Mouse (Mus musculus) embryonic facial prominence, embryonic 11.5 days (tissue): ENCODE data around the gene Opcml. TPM values are rescaled to one million over a fixed set of nuclear protein-coding genes. Genes with fewer than 3 reads are reported as not detected.

ENCODE experiments used
- ATAC-seq: fragments of 200-750 bp; cut with Nextera tagmentation; replicated peaks from 2 replicates; pipeline ENCODE4 v1.8.0; 2017; ENCODE audit warnings: low read depth; ENCODE audit not compliant: insufficient number of reproducible peaks, low FRiP score, low TSS enrichment
- DNase-seq: peaks from one replicate; pipeline ENCODE4 v3.0.0-alpha.2; 2015; ENCODE audit warnings: low spot score
- H3K27ac ChIP-seq: fragments of 300-500 bp; sonication (generic); replicated peaks from 2 replicates; pipeline ENCODE4 v1.5.1; 2014; ENCODE audit warnings: mild to moderate bottlenecking, low read depth, low read length, control low read depth
- H3K27me3 ChIP-seq: fragments of 300-500 bp; sonication (generic); 2 replicates; pipeline ENCODE4 v1.6.1; 2014; ENCODE audit warnings: mild to moderate bottlenecking, low read length, moderate library complexity, mixed read lengths; ENCODE audit not compliant: control insufficient read depth, insufficient read depth
- H3K36me3 ChIP-seq: fragments of 300-500 bp; sonication (generic); replicated peaks from 2 replicates; pipeline ENCODE4 v1.6.1; 2014; ENCODE audit warnings: low read depth, mild to moderate bottlenecking, low read length, moderate library complexity, mixed read lengths; ENCODE audit not compliant: control insufficient read depth, insufficient read depth
- H3K4me1 ChIP-seq: fragments of 300-500 bp; sonication (generic); 2 replicates; pipeline ENCODE4 v1.6.1; 2014; ENCODE audit warnings: low read length, mixed read lengths; ENCODE audit not compliant: control insufficient read depth, insufficient read depth
- H3K4me2 ChIP-seq: fragments of 300-500 bp; sonication (generic); 2 replicates; pipeline ENCODE4 v1.6.1; 2014; ENCODE audit warnings: low read depth, mild to moderate bottlenecking, control low read depth, low read length, moderate library complexity
- H3K4me3 ChIP-seq: fragments of 300-500 bp; sonication (generic); 2 replicates; pipeline ENCODE4 v1.5.1; 2014; ENCODE audit warnings: low read depth, low read length, control low read depth
- H3K9ac ChIP-seq: fragments of 300-500 bp; sonication (generic); replicated peaks from 2 replicates; pipeline ENCODE4 v1.6.1; 2014; ENCODE audit warnings: mild to moderate bottlenecking, control low read depth, low read length
- H3K9me3 ChIP-seq: fragments of 300-500 bp; sonication (generic); replicated peaks from 2 replicates; pipeline ENCODE4 v1.6.1; 2016; ENCODE audit warnings: mild to moderate bottlenecking, low read length, inconsistent platforms, mixed read lengths; ENCODE audit not compliant: control insufficient read depth
- WGBS: fragments of 180-500 bp; shearing (Covaris S2); extraction: QIAGEN DNeasy Blood & Tissue Kit; methylation state at CpG from one replicate; pipeline ENCODE4 v1.1.7; 2014; 5-methylcytosine and 5-hydroxymethylcytosine counted together
- polyA plus RNA-seq: library from polyadenylated mRNA; unstranded; fragments of >200 nt; fragmentation: Nextera tagmentation; extraction: Ambion mirVana; gene quantifications from 2 replicates; pipeline ENCODE4 v1.2.1, GENCODE M21; 2014

Gene Opcml
- polyA plus RNA-seq, 1 experiment from 2014 or later: 2.3 TPM

GRCm38 (mm10) chr9:28903291-28903690, 1112.7 kb downstream of the Opcml start:
- no peaks in the 10 kb centered on the region for H3K36me3 ChIP-seq
- DNase-seq (no peak), ATAC-seq (no peak)
- no peak overlapping the region for H3K9ac ChIP-seq
- H3K4me2 ChIP-seq: no peak overlapping the region
- WGBS: 85% methylated on average over 1 of the region's 1 CpGs
- H3K9me3 ChIP-seq: no peaks in the 10 kb centered on the region
- no peaks in the 10 kb centered on the region for H3K4me1 ChIP-seq
- no peak overlapping the region for H3K4me3 ChIP-seq
- H3K27me3 ChIP-seq: no peaks in the 10 kb centered on the region
- no peak overlapping the region for H3K27ac ChIP-seq

- DNase-seq (no peak), ATAC-seq (no peak)
- Histone ChIP-seq H3K9ac (no peak overlapping the region), H3K27me3 (no peaks in the 10 kb centered on the region), H3K36me3 (no peaks in the 10 kb centered on the region), H3K4me3 (no peak overlapping the region), H3K27ac (no peak overlapping the region), H3K9me3 (no peaks in the 10 kb centered on the region), H3K4me1 (no peaks in the 10 kb centered on the region), H3K4me2 (no peak overlapping the region)
- WGBS: 96% methylated on average over 4 of the region's 4 CpGs
These were observed 1119.2 kb downstream of the Opcml start for GRCm38 (mm10) chr9:28909738-28910137.

- H3K27me3 ChIP-seq: no peaks in the 10 kb centered on the region
- no peak overlapping the region for H3K9ac ChIP-seq
- no peak overlapping the region for H3K27ac ChIP-seq
- no peaks in the 10 kb centered on the region for H3K9me3 ChIP-seq
- DNase-seq: no peak
- H3K4me3 ChIP-seq: no peak overlapping the region
- 64% methylated on average over 13 of the region's 13 CpGs for WGBS
- H3K4me2 ChIP-seq: no peak overlapping the region
- no peak for ATAC-seq
- no peaks in the 10 kb centered on the region for H3K4me1 ChIP-seq
- H3K36me3 ChIP-seq: no peaks in the 10 kb centered on the region
These were observed 1121.1 kb downstream of the Opcml start for GRCm38 (mm10) chr9:28911571-28912185.

GRCm38 (mm10) chr9:28932069-28932468, 1141.5 kb downstream of the Opcml start:
- no peak overlapping the region for H3K9ac ChIP-seq
- no peaks in the 10 kb centered on the region for H3K4me1 ChIP-seq
- DNase-seq (no peak), ATAC-seq (no peak)
- H3K4me3 ChIP-seq: no peak overlapping the region
- no peak overlapping the region for H3K4me2 ChIP-seq
- H3K27ac ChIP-seq: no peak overlapping the region
- H3K9me3 ChIP-seq: no peaks in the 10 kb centered on the region
- H3K27me3 ChIP-seq: no peaks in the 10 kb centered on the region
- H3K36me3 ChIP-seq: no peaks in the 10 kb centered on the region
- WGBS: 72% methylated on average over 2 of the region's 2 CpGs

GRCm38 (mm10) chr9:28937163-28937562, 1146.6 kb downstream of the Opcml start:
- H3K9ac ChIP-seq: no peak overlapping the region
- H3K4me3 ChIP-seq: no peak overlapping the region
- H3K4me2 ChIP-seq: no peak overlapping the region
- DNase-seq (no peak), ATAC-seq (no peak)
- H3K27me3 ChIP-seq: no peaks in the 10 kb centered on the region
- 77% methylated on average over 6 of the region's 6 CpGs for WGBS
- no peaks in the 10 kb centered on the region for H3K36me3 ChIP-seq
- no peaks in the 10 kb centered on the region for H3K4me1 ChIP-seq
- no peak overlapping the region for H3K27ac ChIP-seq
- H3K9me3 ChIP-seq: no peaks in the 10 kb centered on the region

- H3K9ac ChIP-seq: no peak overlapping the region
- DNase-seq: peak; percentile 4
- H3K4me1 ChIP-seq: no peaks in the 10 kb centered on the region
- no peak overlapping the region for H3K4me3 ChIP-seq
- H3K36me3 ChIP-seq: no peaks in the 10 kb centered on the region
- no peaks in the 10 kb centered on the region for H3K9me3 ChIP-seq
- no peak overlapping the region for H3K4me2 ChIP-seq
- WGBS: 47% methylated on average over 2 of the region's 2 CpGs
- no peak for ATAC-seq
- H3K27me3 ChIP-seq: no peaks in the 10 kb centered on the region
- H3K27ac ChIP-seq: no peak overlapping the region
These were observed 1147.4 kb downstream of the Opcml start for GRCm38 (mm10) chr9:28937980-28938379.

GRCm38 (mm10) chr9:28940901-28941300, 1150.3 kb downstream of the Opcml start:
- DNase-seq (no peak), ATAC-seq (no peak)
- Histone ChIP-seq H3K4me2 (no peak overlapping the region), H3K27ac (no peak overlapping the region), H3K9ac (no peak overlapping the region), H3K4me3 (no peak overlapping the region), H3K27me3 (no peaks in the 10 kb centered on the region), H3K4me1 (no peaks in the 10 kb centered on the region), H3K9me3 (no peaks in the 10 kb centered on the region), H3K36me3 (no peaks in the 10 kb centered on the region)

GRCm38 (mm10) chr9:28969455-28969854, 1178.9 kb downstream of the Opcml start:
- Histone ChIP-seq H3K27me3 (no peaks in the 10 kb centered on the region), H3K4me2 (no peak overlapping the region), H3K9me3 (no peaks in the 10 kb centered on the region), H3K36me3 (no peaks in the 10 kb centered on the region), H3K4me1 (no peaks in the 10 kb centered on the region), H3K9ac (no peak overlapping the region), H3K4me3 (no peak overlapping the region), H3K27ac (no peak overlapping the region)
- ATAC-seq (no peak), DNase-seq (no peak)
- WGBS: 80% methylated on average over 1 of the region's 1 CpGs
